Mouse (Mus musculus): ENCODE measurements at regions not wholly inside any gene's neighbourhood (a gene's known extent, or its start where the extent isn't known, plus 50 kb on each side); places are given as distances from the start of the nearest gene placed in this dataset.
"Not testable (repeated sequence)": the region's sequence is repeated elsewhere in the genome, so short reads cannot be mapped to it uniquely, and the experiment has no call there.

GRCm38 (mm10) chr14:102248581-102248980, 518.8 kb downstream of the Lmo7 start:
- no peak for ATAC-seq (replicated peaks; ENCODE audit: low FRiP score, poor library complexity, severe bottlenecking)

- ATAC-seq (replicated peaks; ENCODE audit: low FRiP score, poor library complexity, severe bottlenecking), result no peak
These were observed 518.3 kb downstream of the Lmo7 start for GRCm38 (mm10) chr14:102248023-102248422.

GRCm38 (mm10) chr14:102243806-102244536, 514.2 kb downstream of the Lmo7 start:
- ATAC-seq (replicated peaks; ENCODE audit: low FRiP score, poor library complexity, severe bottlenecking), result no peak

GRCm38 (mm10) chr14:102216581-102217368, 487.0 kb downstream of the Lmo7 start:
- ATAC-seq (replicated peaks; ENCODE audit: low FRiP score, poor library complexity, severe bottlenecking), result no peak

GRCm38 (mm10) chr14:102215267-102215964, 485.7 kb downstream of the Lmo7 start:
- no peak for ATAC-seq (replicated peaks; ENCODE audit: low FRiP score, poor library complexity, severe bottlenecking)

- no peak for ATAC-seq (replicated peaks; ENCODE audit: low FRiP score, poor library complexity, severe bottlenecking)
These were observed 482.3 kb downstream of the Lmo7 start for GRCm38 (mm10) chr14:102212079-102212478.

GRCm38 (mm10) chr14:102204881-102205671, 475.3 kb downstream of the Lmo7 start:
- ATAC-seq (replicated peaks; ENCODE audit: low FRiP score, poor library complexity, severe bottlenecking), result no peak

- ATAC-seq (replicated peaks; ENCODE audit: low FRiP score, poor library complexity, severe bottlenecking), result no peak
These were observed 469.7 kb downstream of the Lmo7 start for GRCm38 (mm10) chr14:102199430-102199829.

- ATAC-seq (replicated peaks; ENCODE audit: low FRiP score, poor library complexity, severe bottlenecking), result no peak
These were observed 461.0 kb downstream of the Lmo7 start for GRCm38 (mm10) chr14:102190786-102191185.

GRCm38 (mm10) chr14:102181269-102181668, 451.5 kb downstream of the Lmo7 start:
- no peak for ATAC-seq (replicated peaks; ENCODE audit: low FRiP score, poor library complexity, severe bottlenecking)

GRCm38 (mm10) chr14:102171775-102172174, 442.0 kb downstream of the Lmo7 start:
- ATAC-seq (replicated peaks; ENCODE audit: low FRiP score, poor library complexity, severe bottlenecking), result no peak

GRCm38 (mm10) chr14:102161291-102162284, 431.8 kb downstream of the Lmo7 start:
- ATAC-seq (replicated peaks; ENCODE audit: low FRiP score, poor library complexity, severe bottlenecking), result no peak

GRCm38 (mm10) chr14:102150410-102150809, 420.7 kb downstream of the Lmo7 start:
- ATAC-seq (replicated peaks; ENCODE audit: low FRiP score, poor library complexity, severe bottlenecking), result not testable (repeated sequence)

GRCm38 (mm10) chr14:102142720-102143119, 413.0 kb downstream of the Lmo7 start:
- no peak for ATAC-seq (replicated peaks; ENCODE audit: low FRiP score, poor library complexity, severe bottlenecking)

- ATAC-seq (replicated peaks; ENCODE audit: low FRiP score, poor library complexity, severe bottlenecking), result no peak
These were observed 409.2 kb downstream of the Lmo7 start for GRCm38 (mm10) chr14:102138936-102139335.

GRCm38 (mm10) chr14:102118166-102118565, 388.4 kb downstream of the Lmo7 start:
- ATAC-seq (replicated peaks; ENCODE audit: low FRiP score, poor library complexity, severe bottlenecking), result no peak

- ATAC-seq (replicated peaks; ENCODE audit: low FRiP score, poor library complexity, severe bottlenecking), result no peak
These were observed 376.4 kb downstream of the Lmo7 start for GRCm38 (mm10) chr14:102106165-102106564.

GRCm38 (mm10) chr14:102094105-102094504, 364.3 kb downstream of the Lmo7 start:
- ATAC-seq (replicated peaks; ENCODE audit: low FRiP score, poor library complexity, severe bottlenecking), result no peak

- ATAC-seq (replicated peaks; ENCODE audit: low FRiP score, poor library complexity, severe bottlenecking), result no peak
These were observed 362.8 kb downstream of the Lmo7 start for GRCm38 (mm10) chr14:102092557-102092956.

All from erythroid progenitor cell, adult 5-6 weeks (primary cell).